Mouse (Mus musculus) ES-CJ7 (cell line): ENCODE data around the gene Cacna1b.

Experiments used
- DNase-seq: peaks from one replicate; pipeline ENCODE4 v3.0.0; 2011; ENCODE audit warnings: low read depth, low spot score

Cacna1b gene

GRCm38 (mm10) chr2:24648503-24648902 is 114.4 kb downstream of the Cacna1b start:
- DNase-seq, result no peak

- DNase-seq, result no peak
These were observed 116.4 kb downstream of the Cacna1b start for GRCm38 (mm10) chr2:24646452-24647146.

- DNase-seq, result no peak
These were observed 120.1 kb downstream of the Cacna1b start for GRCm38 (mm10) chr2:24642834-24643233.

DNA sequence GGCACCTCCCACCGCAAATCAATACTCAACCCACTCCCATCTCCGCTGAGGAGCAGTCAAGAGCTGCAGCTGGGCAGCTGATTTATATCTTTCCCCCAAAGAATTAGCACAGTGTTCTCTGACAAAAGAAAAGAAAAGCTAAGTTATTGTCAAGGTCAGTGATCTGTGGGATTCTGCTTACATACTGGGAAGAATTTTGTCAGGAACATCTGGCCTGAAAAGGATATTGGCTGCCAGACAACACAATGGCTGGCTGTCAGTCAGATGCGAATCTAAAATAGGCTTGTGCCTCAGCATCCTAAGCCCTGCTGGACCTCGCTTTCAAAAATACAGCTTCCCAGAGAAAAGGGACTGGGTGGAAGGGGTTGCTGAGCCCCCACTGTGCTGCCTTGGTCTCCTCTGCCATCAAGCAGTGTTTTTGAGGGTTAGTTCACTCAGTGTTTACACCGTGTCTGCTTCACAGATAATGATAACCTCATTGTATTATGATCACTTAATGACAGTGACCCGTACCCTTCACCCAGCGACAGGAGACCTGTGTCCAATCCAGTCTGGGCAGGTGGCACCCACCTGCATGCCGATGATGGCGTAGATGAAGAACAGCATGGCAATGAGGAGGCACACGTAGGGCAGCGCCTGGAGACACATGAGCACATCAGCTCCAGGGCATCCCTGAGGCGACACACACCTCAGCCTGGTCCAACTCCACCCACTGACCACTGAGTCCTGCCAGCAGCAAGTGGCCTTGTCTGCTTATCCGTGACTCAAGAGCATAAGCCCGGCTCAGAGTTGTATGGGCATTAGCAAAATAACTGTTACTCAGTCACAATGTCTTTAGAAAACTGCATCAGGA is 124.6 kb downstream of the Cacna1b start:
- no peak for DNase-seq

DNA sequence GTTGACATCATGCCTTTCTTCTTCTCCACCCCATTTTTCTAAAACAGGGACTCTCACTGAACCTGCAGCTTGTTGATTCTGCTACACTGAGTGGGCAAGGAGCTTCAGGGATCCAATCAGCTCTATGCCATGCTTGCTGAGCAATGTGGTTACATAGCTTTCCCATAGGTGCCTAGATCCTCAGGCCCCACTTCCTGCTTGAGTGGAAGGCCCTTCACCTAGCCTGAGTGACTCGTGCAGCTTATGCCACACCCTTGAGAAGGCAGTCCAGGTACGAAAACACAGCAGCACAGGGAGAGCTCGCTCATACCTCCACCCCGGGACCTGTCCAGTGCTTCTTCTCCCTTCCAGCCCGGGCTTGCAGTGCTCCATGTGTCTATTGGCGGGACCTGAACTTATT is 129.3 kb downstream of the Cacna1b start:
- no peak for DNase-seq

DNA sequence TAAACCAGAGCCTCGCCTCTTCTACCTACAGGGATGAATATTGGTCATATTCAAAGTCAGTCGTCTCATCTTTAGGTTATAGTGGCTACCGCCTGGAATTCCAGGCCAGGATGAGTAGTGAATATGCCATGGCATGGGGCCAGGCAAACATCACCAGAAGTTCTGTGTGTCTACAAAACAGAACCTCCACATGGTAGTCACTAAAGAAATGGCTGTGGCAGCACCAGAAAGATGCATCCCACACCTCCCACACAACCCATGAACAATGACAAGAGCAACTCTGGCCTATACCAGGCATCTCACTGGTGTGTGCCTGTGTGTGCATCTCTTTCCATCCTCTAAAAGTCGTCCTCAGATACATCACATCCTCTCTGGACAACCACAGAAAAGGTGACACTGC is 145.8 kb downstream of the Cacna1b start:
- DNase-seq, result no peak

- DNase-seq, result no peak
These were observed 153.2 kb downstream of the Cacna1b start for GRCm38 (mm10) chr2:24609789-24610188.

DNA sequence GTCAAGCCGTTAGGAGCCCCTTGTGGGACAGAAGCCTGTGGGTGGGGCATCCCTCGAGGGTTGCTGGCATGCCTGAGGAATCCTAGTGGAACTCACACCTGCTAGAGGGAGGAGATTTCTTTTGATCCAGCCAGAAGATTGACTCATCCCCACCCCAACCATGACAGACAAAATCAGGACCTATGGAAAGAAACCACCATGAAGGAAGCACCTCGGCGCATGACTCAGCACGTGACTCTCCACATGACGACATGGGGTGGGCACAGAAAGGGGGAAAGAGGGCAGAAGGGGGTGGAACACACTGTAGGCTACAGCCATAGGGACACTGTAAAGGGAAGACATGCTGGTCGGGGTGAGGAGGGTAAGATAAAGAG is 154.2 kb downstream of the Cacna1b start:
- DNase-seq, result peak; percentile 9

GRCm38 (mm10) chr2:24607905-24608764 is 154.8 kb downstream of the Cacna1b start:
- DNase-seq, result no peak

GRCm38 (mm10) chr2:24606531-24606930 is 156.4 kb downstream of the Cacna1b start:
- no peak for DNase-seq

DNA sequence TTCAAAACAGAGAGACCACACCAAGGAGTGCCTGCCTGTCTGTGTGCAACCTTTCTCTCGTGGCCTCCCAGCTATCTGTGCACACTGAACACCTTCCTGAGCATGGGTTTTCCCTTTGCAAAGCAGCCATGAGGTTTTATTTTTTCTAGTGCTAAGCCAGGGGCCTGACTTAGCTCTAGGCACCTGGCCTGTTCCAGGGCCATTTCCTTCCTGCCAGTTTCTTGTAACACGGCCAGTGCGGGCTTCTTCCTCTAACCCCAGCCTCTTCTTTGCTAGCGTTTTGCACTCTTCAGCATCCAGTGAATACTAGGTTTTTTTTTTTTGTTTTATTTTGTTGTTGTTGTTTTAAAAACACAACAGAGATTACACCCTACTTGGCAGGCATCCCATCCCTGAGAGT is 157.9 kb downstream of the Cacna1b start:
- DNase-seq, result no peak

DNA sequence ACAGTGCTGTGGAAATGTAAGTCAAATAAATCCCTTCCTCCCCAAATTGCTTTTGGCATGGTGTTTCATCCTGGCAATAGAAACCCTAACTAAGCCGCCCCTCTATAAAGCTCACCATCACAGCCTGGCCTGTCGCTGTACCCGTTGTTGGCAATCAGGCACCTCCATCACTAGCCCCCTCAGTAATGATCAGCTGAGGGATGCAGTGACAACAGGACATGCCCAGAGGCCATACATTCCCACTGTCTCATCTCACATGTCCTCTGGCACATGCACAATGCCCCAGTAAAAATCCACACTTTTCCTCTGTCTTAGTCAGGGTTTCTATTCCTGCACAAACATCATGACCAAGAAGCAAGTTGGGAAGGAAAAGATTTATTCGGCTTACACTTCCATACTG is 173.5 kb downstream of the Cacna1b start:
- DNase-seq, result no peak

DNA sequence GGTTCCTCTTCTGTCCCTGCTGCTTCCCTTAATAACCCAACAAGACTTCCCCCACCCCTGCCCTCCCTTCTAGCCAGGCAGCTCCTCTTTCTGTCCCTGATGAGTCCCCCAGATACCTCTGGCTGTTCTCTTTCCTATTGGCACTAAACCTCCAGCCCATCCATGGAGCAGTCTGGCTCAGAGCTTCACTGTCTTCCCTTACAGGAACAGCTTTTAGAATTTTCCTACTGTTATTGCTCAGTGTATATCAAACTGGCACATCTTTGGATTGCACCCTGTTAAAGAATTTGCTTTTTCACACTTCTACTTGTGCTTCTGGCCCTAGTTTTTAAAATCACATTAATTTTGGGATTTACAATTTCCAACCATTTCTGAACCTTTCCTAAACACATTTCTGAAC is 175.0 kb downstream of the Cacna1b start:
- DNase-seq, result no peak

GRCm38 (mm10) chr2:24574616-24575015 is 188.3 kb downstream of the Cacna1b start:
- DNase-seq, result peak; percentile 28

- no peak for DNase-seq
These were observed 192.0 kb downstream of the Cacna1b start for GRCm38 (mm10) chr2:24570917-24571316.

DNA sequence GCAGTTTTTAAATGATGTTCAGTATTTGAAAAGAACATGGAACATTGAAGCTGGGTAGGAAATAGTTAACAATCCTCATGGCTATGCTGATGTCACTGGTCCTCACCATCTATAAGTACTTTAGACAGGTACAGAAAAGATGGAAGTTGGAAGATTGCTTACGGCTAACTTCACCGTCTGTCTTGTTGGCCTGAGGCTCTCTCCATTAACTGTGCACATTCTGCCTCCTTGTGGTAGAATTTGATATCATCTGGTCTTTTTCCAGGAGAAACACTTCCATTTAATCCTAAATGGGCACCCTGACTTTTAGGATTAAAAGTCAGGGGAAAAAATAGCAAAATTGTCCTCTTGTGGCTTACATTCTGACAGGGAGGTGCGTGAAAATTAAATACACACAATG is 194.4 kb downstream of the Cacna1b start:
- DNase-seq, result peak; percentile 38

DNA sequence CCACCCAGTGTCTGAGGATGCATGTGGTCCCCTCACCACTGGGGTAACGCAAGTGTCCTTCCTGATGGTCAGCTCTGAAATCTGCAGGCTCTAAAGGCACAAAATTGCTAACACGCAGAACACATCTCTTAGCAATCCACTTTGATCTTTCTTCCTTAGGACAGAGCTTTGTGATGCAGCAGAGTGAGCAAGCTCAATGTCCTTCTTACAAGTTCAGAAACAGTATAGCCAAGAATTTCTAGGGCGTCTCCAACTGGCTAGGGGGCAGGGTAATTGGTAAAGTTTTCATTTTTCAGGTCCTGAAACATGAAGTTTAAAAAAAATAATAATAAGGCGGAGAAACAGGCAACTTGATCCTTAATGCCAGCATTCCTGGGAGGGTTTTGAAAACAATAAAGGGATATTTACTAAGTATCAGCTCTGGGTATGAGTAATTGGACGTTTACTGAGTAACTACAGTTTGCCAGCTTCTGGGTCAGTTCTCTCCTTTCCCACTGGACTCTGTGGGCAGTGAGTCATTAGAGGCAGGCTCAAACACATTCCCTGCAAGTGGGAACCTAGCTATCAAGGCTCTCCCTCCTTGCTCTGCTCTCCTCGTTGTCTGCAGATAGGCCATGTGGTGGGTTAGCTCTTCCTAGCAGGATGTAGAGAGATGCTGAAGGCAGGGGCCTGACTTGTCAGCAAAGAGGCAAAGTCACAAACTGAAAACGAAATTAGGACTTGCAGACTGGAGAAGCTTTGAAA is 200.2 kb downstream of the Cacna1b start:
- DNase-seq, result no peak

GRCm38 (mm10) chr2:24561946-24562345 is 201.0 kb downstream of the Cacna1b start:
- DNase-seq, result peak; percentile 3

DNA sequence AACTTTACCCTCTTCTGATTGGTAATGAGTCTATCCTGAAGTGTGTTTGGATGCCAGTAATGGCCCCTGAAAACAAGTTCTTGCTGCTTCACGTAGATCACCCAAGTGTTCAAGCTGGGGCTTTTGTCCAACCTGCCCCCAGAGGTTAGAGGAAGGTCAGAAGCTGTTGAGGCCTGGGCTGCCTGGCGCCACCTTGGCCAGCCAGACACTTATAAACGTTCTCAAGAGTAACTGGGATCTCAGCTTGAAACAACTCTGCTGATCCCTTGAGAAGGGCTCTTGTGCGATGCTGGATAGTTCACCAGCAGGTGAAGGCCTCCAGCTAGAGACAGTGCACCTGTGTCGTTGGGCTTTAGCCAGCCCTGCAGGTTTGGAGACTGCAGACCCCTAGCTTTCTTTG is 202.8 kb downstream of the Cacna1b start:
- no peak for DNase-seq

- DNase-seq, result no peak
These were observed 206.6 kb downstream of the Cacna1b start for GRCm38 (mm10) chr2:24556347-24556746.

GRCm38 (mm10) chr2:24553962-24554361 is 209.0 kb downstream of the Cacna1b start:
- no peak for DNase-seq
